Mouse (Mus musculus) olfactory bulb, adult 2 months (tissue): ENCODE measurements around the gene Crygs.

ENCODE experiments used
- CTCF ChIP-seq: fragments of 200-500 bp; IDR thresholded peaks from 2 replicates; pipeline ENCODE4 v1.5.1; 2012; ENCODE audit warnings: low read depth, mild to moderate bottlenecking, low read length, moderate library complexity; ENCODE audit not compliant: insufficient read depth
- POLR2A ChIP-seq: fragments of 200-500 bp; IDR thresholded peaks from 2 replicates; pipeline ENCODE4 v1.6.1; 2012; ENCODE audit warnings: mild to moderate bottlenecking, low read depth, low read length, moderate library complexity; ENCODE audit not compliant: insufficient read depth

DNA sequence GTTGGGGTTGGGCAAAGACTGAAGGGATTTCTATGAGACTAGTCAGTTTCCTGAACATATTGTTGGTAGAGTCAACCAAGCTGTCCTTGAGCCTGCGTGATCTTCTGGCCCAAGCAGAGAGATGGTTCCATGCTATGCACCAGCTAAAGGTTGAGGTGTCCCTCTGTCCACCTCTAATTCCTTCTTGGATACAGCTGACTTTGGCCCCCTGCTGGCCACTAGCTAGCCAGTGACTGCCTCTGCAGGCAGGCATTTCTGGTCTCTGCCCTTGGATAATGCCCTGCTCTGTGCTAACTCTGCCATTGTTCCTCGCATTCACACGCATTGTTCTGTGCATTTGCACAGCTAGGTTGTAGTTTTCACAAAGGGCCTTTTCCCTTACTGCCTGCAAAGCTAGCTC is 15.9 kb downstream of the Crygs start:
- TF ChIP-seq POLR2A = no peak
- no peak for TF ChIP-seq CTCF
